Mouse (Mus musculus) intestine, embryonic 15.5 days (tissue): Measurements from ENCODE around the gene Rnase4. TPM values are rescaled to one million over a fixed set of nuclear protein-coding genes. Genes with fewer than 3 reads are reported as not detected.

Experiments used
- ATAC-seq: fragments of 200-750 bp; cut with Nextera tagmentation; 2 replicates; pipeline ENCODE4 v1.8.0; 2017; ENCODE audit warnings: moderate TSS enrichment, moderate library complexity
- H3K27ac ChIP-seq: fragments of 300-500 bp; sonication (generic); 2 replicates; pipeline ENCODE4 v1.5.1; 2015; ENCODE audit warnings: mild to moderate bottlenecking, inconsistent platforms
- H3K27me3 ChIP-seq: fragments of 300-500 bp; sonication (generic); replicated peaks from 2 replicates; pipeline ENCODE4 v1.6.1; 2015; ENCODE audit warnings: inconsistent platforms
- H3K36me3 ChIP-seq: fragments of 300-500 bp; sonication (generic); 2 replicates; pipeline ENCODE4 v1.6.1; 2015; ENCODE audit warnings: inconsistent platforms
- H3K4me1 ChIP-seq: fragments of 300-500 bp; sonication (generic); replicated peaks from 2 replicates; pipeline ENCODE4 v1.6.1; 2015; ENCODE audit warnings: inconsistent platforms
- H3K4me2 ChIP-seq: fragments of 300-500 bp; sonication (generic); replicated peaks from 2 replicates; pipeline ENCODE4 v1.6.1; 2015; ENCODE audit warnings: mild to moderate bottlenecking, inconsistent platforms
- H3K4me3 ChIP-seq: fragments of 300-500 bp; sonication (generic); replicated peaks from 2 replicates; pipeline ENCODE4 v1.5.1; 2015; ENCODE audit warnings: inconsistent platforms
- H3K9ac ChIP-seq: fragments of 300-500 bp; sonication (generic); 2 replicates; pipeline ENCODE4 v1.6.1; 2015; ENCODE audit warnings: inconsistent platforms
- H3K9me3 ChIP-seq: fragments of 300-500 bp; sonication (generic); 2 replicates; pipeline ENCODE4 v1.6.1; 2016; ENCODE audit warnings: inconsistent platforms
- WGBS: fragments of 180-500 bp; shearing (Covaris S2); methylation state at CpG from one replicate; pipeline ENCODE4 v1.1.7; 2015; 5-methylcytosine and 5-hydroxymethylcytosine counted together
- polyA plus RNA-seq: library from polyadenylated mRNA; unstranded; fragments of >200 nt; fragmentation: Nextera tagmentation; extraction: Ambion mirVana; gene quantifications from 2 replicates; pipeline ENCODE4 v1.2.1, GENCODE M21; 2015

The Rnase4 gene
- polyA plus RNA-seq, 1 experiment from 2014 or later = 209 TPM

- Histone ChIP-seq H3K4me1 (no peaks in the 10 kb centered on the region), H3K27ac (no peak overlapping the region), H3K9ac (no peak overlapping the region), H3K4me3 (no peak overlapping the region), H3K36me3 (no peaks in the 10 kb centered on the region), H3K4me2 (no peak overlapping the region), H3K27me3 (no peaks in the 10 kb centered on the region), H3K9me3 (no peaks in the 10 kb centered on the region)
- WGBS = 86% methylated on average over 4 of the region's 4 CpGs
- ATAC-seq = no peak
These were observed 51.2 kb downstream of the Rnase4 start for GRCm38 (mm10) chr14:51142119-51142518.

GRCm38 (mm10) chr14:51142568-51142967 lies 51.7 kb downstream of the Rnase4 start:
- Histone ChIP-seq H3K4me3 (no peak overlapping the region), H3K27me3 (no peaks in the 10 kb centered on the region), H3K4me2 (no peak overlapping the region), H3K27ac (no peak overlapping the region), H3K36me3 (no peaks in the 10 kb centered on the region), H3K9me3 (no peaks in the 10 kb centered on the region), H3K9ac (no peak overlapping the region), H3K4me1 (no peaks in the 10 kb centered on the region)
- no peak for ATAC-seq
- WGBS = 80% methylated on average over 3 of the region's 3 CpGs

- Histone ChIP-seq H3K9me3 (no peaks in the 10 kb centered on the region), H3K9ac (no peak overlapping the region), H3K27ac (no peak overlapping the region), H3K4me3 (no peak overlapping the region), H3K27me3 (no peaks in the 10 kb centered on the region), H3K4me1 (no peaks in the 10 kb centered on the region; the same call in 1 of the 2 replicates), H3K4me2 (no peak overlapping the region), H3K36me3 (no peaks in the 10 kb centered on the region)
- ATAC-seq = no peak
- 51% methylated on average over 4 of the region's 4 CpGs for WGBS
These were observed 52.4 kb downstream of the Rnase4 start for GRCm38 (mm10) chr14:51143287-51143686.

- H3K4me1 ChIP-seq = no peaks in the 10 kb centered on the region; the same call in 1 of the 2 replicates
- H3K4me3 ChIP-seq = no peak overlapping the region
- no peaks in the 10 kb centered on the region for H3K27me3 ChIP-seq
- H3K36me3 ChIP-seq = no peaks in the 10 kb centered on the region
- 69% methylated on average over 2 of the region's 2 CpGs for WGBS
- no peak overlapping the region for H3K27ac ChIP-seq
- no peak for ATAC-seq
- no peak overlapping the region for H3K4me2 ChIP-seq
- H3K9ac ChIP-seq = no peak overlapping the region
- no peaks in the 10 kb centered on the region for H3K9me3 ChIP-seq
These were observed 53.1 kb downstream of the Rnase4 start for GRCm38 (mm10) chr14:51143937-51144336.

- no peaks in the 10 kb centered on the region; the same call in 1 of the 2 replicates for H3K4me1 ChIP-seq
- no peak for ATAC-seq
- no peaks in the 10 kb centered on the region for H3K9me3 ChIP-seq
- 91% methylated on average over 4 of the region's 4 CpGs for WGBS
- H3K36me3 ChIP-seq = no peaks in the 10 kb centered on the region
- no peak overlapping the region for H3K4me2 ChIP-seq
- H3K27me3 ChIP-seq = no peaks in the 10 kb centered on the region
- no peak overlapping the region for H3K9ac ChIP-seq
- H3K4me3 ChIP-seq = no peak overlapping the region
- no peak overlapping the region for H3K27ac ChIP-seq
These were observed 53.6 kb downstream of the Rnase4 start for GRCm38 (mm10) chr14:51144451-51144850.

DNA sequence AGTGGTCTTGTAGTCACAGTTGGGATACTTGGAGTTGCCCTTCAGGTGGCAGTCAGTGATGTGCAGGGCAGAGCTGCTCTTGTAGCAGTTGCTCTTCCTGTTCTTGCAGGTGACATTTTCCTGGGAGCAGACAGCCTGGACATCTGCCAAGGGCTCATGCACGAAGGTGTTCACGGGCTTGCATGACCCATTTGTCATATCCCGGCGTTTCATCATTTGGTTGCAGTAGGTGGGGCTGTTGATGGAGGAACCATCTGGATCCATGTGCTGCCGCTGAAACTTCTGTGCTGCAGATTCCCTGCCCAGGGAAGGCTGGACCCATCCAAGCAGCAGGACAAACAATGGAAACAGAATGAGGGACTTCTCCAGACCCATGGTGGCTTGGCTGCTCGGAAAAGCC lies 54.6 kb downstream of the Rnase4 start:
- H3K9me3 ChIP-seq = no peaks in the 10 kb centered on the region
- no peaks in the 10 kb centered on the region; the same call in 1 of the 2 replicates for H3K4me1 ChIP-seq
- H3K9ac ChIP-seq = no peak overlapping the region
- H3K36me3 ChIP-seq = no peaks in the 10 kb centered on the region
- no peaks in the 10 kb centered on the region for H3K27me3 ChIP-seq
- no peak for ATAC-seq
- 76% methylated on average over 6 of the region's 6 CpGs for WGBS
- no peak overlapping the region for H3K27ac ChIP-seq
- no peak overlapping the region for H3K4me3 ChIP-seq
- H3K4me2 ChIP-seq = no peak overlapping the region

- no peak within 1 kb of the TSS for H3K4me2 ChIP-seq
- H3K9ac ChIP-seq = no peak within 1 kb of the TSS
- H3K4me3 ChIP-seq = no peak within 1 kb of the TSS
- ATAC-seq = no peak
- no peaks in the 10 kb centered on the region for H3K36me3 ChIP-seq
- no peaks in the 10 kb centered on the region for H3K27me3 ChIP-seq
- H3K9me3 ChIP-seq = no peaks in the 10 kb centered on the region
- WGBS = 63% methylated on average over 2 of the region's 2 CpGs
- 0 out of 2 replicates have a peak within 1 kb of the TSS, but pooled peaks have one; percentile 40 for H3K27ac ChIP-seq
- no peaks in the 10 kb centered on the region; the same call in 1 of the 2 replicates for H3K4me1 ChIP-seq
These were observed 55.8 kb downstream of the Rnase4 start, which contains the start of gene Rnase1 for GRCm38 (mm10) chr14:51146685-51147084. Rnase1 (minus strand) TSS chr14:51146785.

DNA sequence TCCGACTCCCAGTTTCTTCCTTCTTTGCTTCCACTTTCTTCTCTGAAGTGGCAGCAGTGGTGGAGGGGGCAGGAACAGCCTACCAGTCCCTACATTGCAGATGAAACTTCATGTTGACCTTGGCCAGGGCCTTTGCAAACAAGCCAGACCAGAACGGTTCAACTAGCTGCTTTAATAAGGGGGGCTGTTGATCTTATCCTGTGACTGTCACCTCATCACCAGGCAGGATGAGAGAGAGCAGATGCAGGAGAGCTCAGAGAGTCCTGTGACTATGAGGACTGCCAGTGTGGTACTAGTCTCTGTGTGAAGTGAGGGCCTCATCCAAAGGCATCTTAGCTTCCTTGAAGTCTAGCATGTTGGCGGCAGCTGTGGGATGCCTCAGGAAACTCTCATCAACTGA lies 57.1 kb downstream of the Rnase4 start:
- WGBS = 58% methylated on average over 3 of the region's 3 CpGs
- H3K4me3 ChIP-seq = no peak overlapping the region

GRCm38 (mm10) chr14:51149164-51149563 lies 58.3 kb downstream of the Rnase4 start:
- Histone ChIP-seq H3K4me1 (no peaks in the 10 kb centered on the region; the same call in 1 of the 2 replicates), H3K9me3 (no peaks in the 10 kb centered on the region), H3K27ac (peak overlapping the region; percentile 18; the same call in 1 of the 2 replicates), H3K9ac (no peak overlapping the region), H3K4me2 (no peak overlapping the region), H3K27me3 (no peaks in the 10 kb centered on the region), H3K4me3 (no peak overlapping the region), H3K36me3 (no peaks in the 10 kb centered on the region)
- WGBS = 25% methylated on average over 5 of the region's 5 CpGs
- peak; percentile 93 for ATAC-seq

More for the DNA sequence above, 57.1 kb downstream of the Rnase4 start:
- H3K9ac ChIP-seq = no peak overlapping the region
- H3K9me3 ChIP-seq = no peaks in the 10 kb centered on the region
- 0 out of 2 replicates have a peak overlapping the region, but pooled peaks have one; percentile 40 for H3K27ac ChIP-seq
- H3K36me3 ChIP-seq = no peaks in the 10 kb centered on the region
- no peaks in the 10 kb centered on the region; the same call in 1 of the 2 replicates for H3K4me1 ChIP-seq
- no peak for ATAC-seq
- no peak overlapping the region for H3K4me2 ChIP-seq
- no peaks in the 10 kb centered on the region for H3K27me3 ChIP-seq

GRCm38 (mm10) chr14:51150206-51150831 lies 59.4 kb downstream of the Rnase4 start:
- H3K27me3 ChIP-seq = no peaks in the 10 kb centered on the region
- no peak overlapping the region for H3K4me2 ChIP-seq
- H3K9ac ChIP-seq = no peak overlapping the region
- no peak for ATAC-seq
- no peak overlapping the region for H3K4me3 ChIP-seq
- H3K36me3 ChIP-seq = no peaks in the 10 kb centered on the region
- no peaks in the 10 kb centered on the region for H3K9me3 ChIP-seq
- H3K4me1 ChIP-seq = no peaks in the 10 kb centered on the region; the same call in 1 of the 2 replicates
- H3K27ac ChIP-seq = no peak overlapping the region
- WGBS = 89% methylated on average over 3 of the region's 3 CpGs

GRCm38 (mm10) chr14:51152249-51152870 lies 61.5 kb downstream of the Rnase4 start:
- peak; percentile 41 for ATAC-seq
- no peaks in the 10 kb centered on the region; the same call in 1 of the 2 replicates for H3K4me1 ChIP-seq
- no peak overlapping the region for H3K27ac ChIP-seq
- no peak overlapping the region for H3K9ac ChIP-seq
- no peaks in the 10 kb centered on the region for H3K36me3 ChIP-seq
- 39% methylated on average over 5 of the region's 5 CpGs for WGBS
- H3K4me3 ChIP-seq = no peak overlapping the region
- H3K9me3 ChIP-seq = no peaks in the 10 kb centered on the region
- no peaks in the 10 kb centered on the region for H3K27me3 ChIP-seq
- no peak overlapping the region for H3K4me2 ChIP-seq
